Mouse (Mus musculus): ENCODE results near the gene Fam163b. TPM values are rescaled to one million over a fixed set of nuclear protein-coding genes. Genes with fewer than 3 reads are reported as not detected.

Fam163b gene
- polyA plus RNA-seq, 1 experiment from 2014 or later = 10.1 TPM

DNA sequence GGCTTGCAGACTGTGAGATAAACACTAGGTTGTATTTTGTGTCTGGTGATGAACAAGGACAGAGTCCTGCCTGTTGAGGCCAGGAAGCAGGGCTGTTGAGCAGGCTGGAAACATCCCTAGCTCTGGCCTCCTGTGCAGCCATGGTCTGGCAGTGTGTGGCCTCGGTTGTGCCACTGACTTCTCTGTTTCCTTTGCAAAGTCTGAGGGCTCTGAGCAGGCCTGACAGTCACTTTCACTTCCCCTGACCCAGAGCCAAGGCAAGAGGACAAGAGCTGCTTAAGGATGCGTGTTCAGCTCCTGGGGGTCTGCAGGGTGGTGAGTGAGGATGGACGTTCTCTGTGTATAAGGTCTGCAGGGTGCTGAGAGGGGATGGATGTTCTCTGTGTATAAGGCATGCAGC is 13.3 kb downstream of the Fam163b start:
- H3K27me3 ChIP-seq (replicated peaks) = no peaks in the 10 kb centered on the region
- ATAC-seq (ENCODE audit: low FRiP score) = no peak
- no peak overlapping the region for H3K27ac ChIP-seq (replicated peaks)
- H3K36me3 ChIP-seq = no peaks in the 10 kb centered on the region
- no peaks in the 10 kb centered on the region for H3K4me1 ChIP-seq
- no peaks in the 10 kb centered on the region for H3K9me3 ChIP-seq (replicated peaks)
- 66% methylated on average over 3 of the region's 3 CpGs for WGBS
- H3K4me2 ChIP-seq = no peak overlapping the region
- H3K9ac ChIP-seq (replicated peaks) = no peak overlapping the region
- H3K4me3 ChIP-seq (replicated peaks) = no peak overlapping the region

DNA sequence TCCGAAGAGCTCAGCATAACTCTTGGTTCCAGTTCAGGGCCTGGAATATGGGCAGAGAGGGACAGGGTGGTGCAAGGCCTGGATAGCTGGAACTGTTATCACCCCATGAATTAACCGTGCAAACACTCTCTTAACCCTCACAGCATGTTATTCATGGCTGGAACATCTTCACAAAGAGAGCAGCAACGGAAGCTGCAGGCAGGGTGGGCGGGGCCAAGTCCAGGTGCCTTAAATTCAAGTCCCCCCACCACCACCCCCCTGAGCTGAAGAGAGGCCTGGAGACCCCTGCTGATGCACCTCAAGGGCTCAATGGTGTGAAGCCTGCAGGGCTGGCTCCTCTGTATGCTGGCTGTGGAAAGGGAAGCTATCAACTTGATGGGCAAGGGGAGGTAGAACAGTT is 15.8 kb downstream of the Fam163b start:
- no peak overlapping the region for H3K4me3 ChIP-seq (replicated peaks)
- ATAC-seq (ENCODE audit: low FRiP score) = no peak
- H3K9ac ChIP-seq (replicated peaks) = no peak overlapping the region
- 55% methylated on average over 4 of the region's 4 CpGs for WGBS
- H3K4me1 ChIP-seq = peaks cover 18% of the 10 kb centered on the region
- no peak overlapping the region for H3K4me2 ChIP-seq
- H3K27ac ChIP-seq (replicated peaks) = no peak overlapping the region
- no peaks in the 10 kb centered on the region for H3K36me3 ChIP-seq
- 0 out of 2 replicates have a peak, but pooled peaks cover 2% of the 10 kb centered on the region for H3K27me3 ChIP-seq (replicated peaks)
- H3K9me3 ChIP-seq (replicated peaks) = no peaks in the 10 kb centered on the region

DNA sequence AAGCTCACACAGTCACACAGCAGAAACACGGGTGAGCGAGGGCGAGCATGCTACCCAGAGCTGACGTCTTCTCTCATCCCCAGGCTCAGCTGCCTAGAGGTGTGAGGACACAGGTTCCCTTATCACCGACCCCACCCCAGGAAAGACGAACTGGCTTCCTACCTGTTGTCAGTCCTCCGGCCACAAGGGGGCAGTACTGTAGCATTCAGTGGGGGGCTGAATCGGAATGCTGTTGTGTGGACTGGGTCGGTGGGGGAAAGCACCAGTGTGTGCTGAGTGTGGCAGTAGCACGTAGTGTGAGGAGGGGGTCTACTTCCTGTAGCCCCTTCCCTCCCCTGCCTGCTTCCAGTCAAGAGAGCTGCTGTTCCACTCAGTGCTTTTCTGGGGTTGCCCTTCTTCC is 16.3 kb downstream of the Fam163b start:
- no peak overlapping the region for H3K4me2 ChIP-seq
- H3K4me3 ChIP-seq (replicated peaks) = no peak overlapping the region
- no peak overlapping the region for H3K27ac ChIP-seq (replicated peaks)
- H3K36me3 ChIP-seq = no peaks in the 10 kb centered on the region
- peaks cover 23% of the 10 kb centered on the region for H3K4me1 ChIP-seq
- 49% methylated on average over 10 of the region's 10 CpGs for WGBS
- no peak overlapping the region for H3K9ac ChIP-seq (replicated peaks)
- H3K27me3 ChIP-seq (replicated peaks) = 0 out of 2 replicates have a peak, but pooled peaks cover 2% of the 10 kb centered on the region
- no peak for ATAC-seq (ENCODE audit: low FRiP score)
- no peaks in the 10 kb centered on the region for H3K9me3 ChIP-seq (replicated peaks)

DNA sequence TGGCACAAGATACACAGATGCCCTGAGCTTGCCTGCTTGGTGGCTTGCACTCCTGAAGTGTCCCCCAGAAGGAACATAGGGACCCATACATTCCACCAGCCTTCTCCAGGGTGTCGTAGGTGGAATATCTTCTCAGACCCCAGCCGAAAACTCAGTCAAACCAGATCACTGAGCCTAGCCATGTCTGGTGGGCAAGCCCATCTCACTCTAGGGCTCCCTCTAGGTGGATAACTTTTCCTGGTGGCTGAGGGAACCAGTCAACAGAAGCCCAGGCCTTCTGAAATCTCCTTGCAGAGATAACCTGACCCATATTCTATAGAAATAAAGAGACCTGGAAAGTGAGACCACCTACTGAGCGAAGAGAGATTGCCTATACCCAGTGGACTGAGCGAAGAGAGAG is 19.2 kb downstream of the Fam163b start:
- ATAC-seq (ENCODE audit: low FRiP score) = no peak
- no peaks in the 10 kb centered on the region for H3K9me3 ChIP-seq (replicated peaks)
- 91% methylated on average over 4 of the region's 4 CpGs for WGBS
- H3K4me2 ChIP-seq = no peak overlapping the region
- H3K27ac ChIP-seq (replicated peaks) = no peak overlapping the region
- peaks cover 41% of the 10 kb centered on the region for H3K4me1 ChIP-seq
- no peak overlapping the region for H3K4me3 ChIP-seq (replicated peaks)
- no peaks in the 10 kb centered on the region for H3K36me3 ChIP-seq
- H3K27me3 ChIP-seq (replicated peaks) = 0 out of 2 replicates have a peak, but pooled peaks cover 2% of the 10 kb centered on the region
- H3K9ac ChIP-seq (replicated peaks) = no peak overlapping the region

DNA sequence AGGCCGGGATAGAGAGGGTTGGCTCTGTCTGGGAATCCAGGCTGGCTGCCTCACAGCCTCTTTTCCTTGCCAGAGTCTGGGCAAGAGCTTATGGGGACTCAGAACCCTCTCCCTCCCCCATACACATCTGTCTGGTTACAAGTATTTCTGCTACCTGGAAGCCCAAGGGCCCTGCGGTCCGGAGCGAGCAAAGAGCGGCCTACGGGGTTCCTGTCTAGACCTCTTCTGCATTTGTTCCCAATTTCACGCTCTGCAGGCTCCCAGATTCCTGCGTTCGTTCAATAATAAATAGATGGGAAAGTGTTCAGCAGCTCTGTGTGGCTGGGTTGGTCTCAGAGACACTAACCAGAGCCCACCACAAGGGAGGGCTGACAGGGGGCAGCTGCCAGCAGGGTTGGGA is 19.7 kb downstream of the Fam163b start:
- Histone ChIP-seq H3K9ac (replicated peaks) (no peak overlapping the region), H3K4me1 (peaks cover 41% of the 10 kb centered on the region), H3K4me2 (no peak overlapping the region), H3K36me3 (no peaks in the 10 kb centered on the region), H3K27me3 (replicated peaks) (0 out of 2 replicates have a peak, but pooled peaks cover 2% of the 10 kb centered on the region), H3K4me3 (replicated peaks) (no peak overlapping the region), H3K27ac (replicated peaks) (0 out of 2 replicates have a peak overlapping the region, but pooled peaks have one; percentile 15), H3K9me3 (replicated peaks) (no peaks in the 10 kb centered on the region)
- 15% methylated on average over 9 of the region's 9 CpGs for WGBS
- ATAC-seq (ENCODE audit: low FRiP score) = no peak

DNA sequence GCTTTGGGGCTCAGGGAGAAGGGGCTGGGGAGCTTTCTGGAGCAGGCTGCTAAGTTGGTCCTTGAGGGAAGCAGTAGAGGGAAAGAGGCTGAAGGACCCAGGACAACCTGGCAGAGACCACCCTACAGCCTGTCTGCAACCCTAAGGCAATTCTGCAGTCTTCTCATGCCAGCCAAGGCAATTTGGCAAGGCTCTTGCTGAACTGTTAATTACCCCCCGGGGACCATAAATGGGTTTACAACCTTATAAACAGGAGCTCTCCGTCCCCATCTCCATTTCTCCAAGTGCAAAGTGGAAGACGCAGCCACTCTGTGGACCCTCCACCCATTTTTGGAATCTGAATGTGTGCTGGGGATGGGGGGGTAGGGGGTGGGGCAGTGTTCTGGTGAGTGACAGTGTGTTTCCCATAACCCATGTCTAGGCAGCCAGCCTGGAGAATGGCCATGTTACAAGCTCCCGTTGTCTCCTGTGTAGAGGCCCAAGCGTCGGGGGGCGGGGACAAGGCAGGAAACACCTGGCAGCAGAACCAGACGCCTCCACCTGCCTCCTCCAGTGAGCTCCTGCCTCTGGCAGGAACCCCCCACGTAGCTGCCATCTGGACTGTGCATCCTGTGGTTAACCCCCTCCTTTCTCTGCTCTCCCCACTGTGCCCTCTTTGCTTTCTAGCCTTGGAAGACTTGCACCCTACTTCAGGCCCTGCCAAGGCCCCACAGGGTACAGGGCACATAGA is 20.5 kb downstream of the Fam163b start:
- ATAC-seq (ENCODE audit: low FRiP score) = peak; percentile 42; the same call in 1 of the 2 replicates
- no peak overlapping the region for H3K4me3 ChIP-seq (replicated peaks)
- 8% methylated on average over 9 of the region's 9 CpGs for WGBS
- no peaks in the 10 kb centered on the region for H3K36me3 ChIP-seq
- no peak overlapping the region for H3K9ac ChIP-seq (replicated peaks)
- peak overlapping the region; percentile 28 for H3K27ac ChIP-seq (replicated peaks)
- no peak overlapping the region for H3K4me2 ChIP-seq
- H3K9me3 ChIP-seq (replicated peaks) = no peaks in the 10 kb centered on the region
- H3K4me1 ChIP-seq = peaks cover 41% of the 10 kb centered on the region
- H3K27me3 ChIP-seq (replicated peaks) = 0 out of 2 replicates have a peak, but pooled peaks cover 2% of the 10 kb centered on the region

DNA sequence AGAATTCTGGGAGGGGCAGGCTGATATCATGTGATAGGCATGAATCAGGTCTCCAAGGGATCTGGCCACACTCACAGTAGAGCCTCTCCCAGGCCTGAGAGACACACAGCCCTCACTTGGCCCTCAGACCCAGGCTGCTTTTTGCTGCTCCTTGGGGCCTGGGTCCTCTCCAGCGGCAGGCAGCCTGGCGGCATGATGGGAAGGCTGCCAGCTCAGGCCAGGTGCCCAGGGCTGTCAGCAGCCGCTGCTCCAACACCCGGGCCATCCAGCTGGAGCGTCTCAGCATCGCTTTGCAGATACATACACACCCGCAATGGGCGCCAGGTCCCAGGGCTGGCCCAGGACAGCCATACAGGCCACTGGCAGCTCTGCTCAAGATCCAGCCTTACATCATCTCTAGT is 22.1 kb downstream of the Fam163b start:
- H3K9ac ChIP-seq (replicated peaks) = no peak overlapping the region
- no peak for ATAC-seq (ENCODE audit: low FRiP score)
- no peaks in the 10 kb centered on the region for H3K9me3 ChIP-seq (replicated peaks)
- 0 out of 2 replicates have a peak, but pooled peaks cover 2% of the 10 kb centered on the region for H3K27me3 ChIP-seq (replicated peaks)
- H3K4me3 ChIP-seq (replicated peaks) = no peak overlapping the region
- H3K27ac ChIP-seq (replicated peaks) = no peak overlapping the region
- H3K4me1 ChIP-seq = peaks cover 41% of the 10 kb centered on the region
- 56% methylated on average over 8 of the region's 8 CpGs for WGBS
- H3K4me2 ChIP-seq = no peak overlapping the region
- H3K36me3 ChIP-seq = no peaks in the 10 kb centered on the region

DNA sequence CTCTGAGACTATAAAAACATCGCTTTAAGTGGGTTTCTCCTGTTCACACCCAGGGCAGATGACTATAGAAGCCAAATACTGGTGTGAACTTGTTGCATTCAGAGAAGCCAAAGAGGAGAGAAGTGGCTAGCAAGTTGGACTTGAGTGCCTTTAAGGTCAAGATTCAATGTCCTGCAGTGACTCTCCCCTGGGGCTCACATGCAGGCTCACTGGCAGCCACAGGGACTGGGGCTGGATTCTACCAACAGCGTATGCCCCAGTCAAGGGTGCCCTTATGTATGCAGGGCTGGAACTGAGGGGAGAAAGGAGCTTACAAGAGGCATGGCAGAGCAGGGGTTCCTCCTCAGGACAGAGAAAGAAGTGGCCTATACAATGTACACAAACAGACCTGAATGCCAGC is 22.5 kb downstream of the Fam163b start:
- no peaks in the 10 kb centered on the region for H3K9me3 ChIP-seq (replicated peaks)
- H3K4me3 ChIP-seq (replicated peaks) = no peak overlapping the region
- H3K9ac ChIP-seq (replicated peaks) = no peak overlapping the region
- H3K27ac ChIP-seq (replicated peaks) = no peak overlapping the region
- no peak for ATAC-seq (ENCODE audit: low FRiP score)
- no peaks in the 10 kb centered on the region for H3K36me3 ChIP-seq
- 83% methylated on average over 2 of the region's 2 CpGs for WGBS
- H3K27me3 ChIP-seq (replicated peaks) = 0 out of 2 replicates have a peak, but pooled peaks cover 2% of the 10 kb centered on the region
- H3K4me2 ChIP-seq = no peak overlapping the region
- H3K4me1 ChIP-seq = peaks cover 41% of the 10 kb centered on the region

DNA sequence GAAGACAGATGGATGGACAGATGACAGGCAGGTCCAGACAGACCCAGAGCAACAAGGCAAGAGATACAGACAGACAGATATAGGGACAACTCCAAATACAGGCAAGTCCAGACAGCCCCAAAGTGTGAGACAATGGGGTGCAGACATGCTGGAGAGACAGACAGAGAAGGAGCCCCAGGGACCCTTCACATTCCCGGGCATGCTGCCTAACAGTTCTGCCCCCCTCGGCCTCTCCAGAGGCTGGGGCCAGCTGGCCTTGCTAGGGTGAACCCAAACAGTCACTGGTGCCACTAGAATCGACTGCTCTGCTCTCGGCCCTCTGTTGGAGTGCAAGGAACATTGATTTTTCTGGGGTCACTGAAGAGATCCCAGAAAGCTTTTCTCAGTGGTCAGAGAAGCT is 23.8 kb downstream of the Fam163b start:
- no peak overlapping the region for H3K27ac ChIP-seq (replicated peaks)
- no peaks in the 10 kb centered on the region for H3K9me3 ChIP-seq (replicated peaks)
- peaks cover 41% of the 10 kb centered on the region for H3K4me1 ChIP-seq
- no peak overlapping the region for H3K9ac ChIP-seq (replicated peaks)
- H3K27me3 ChIP-seq (replicated peaks) = no peaks in the 10 kb centered on the region
- ATAC-seq (ENCODE audit: low FRiP score) = no peak
- H3K4me3 ChIP-seq (replicated peaks) = no peak overlapping the region
- 50% methylated on average over 4 of the region's 4 CpGs for WGBS
- no peaks in the 10 kb centered on the region for H3K36me3 ChIP-seq
- H3K4me2 ChIP-seq = no peak overlapping the region

DNA sequence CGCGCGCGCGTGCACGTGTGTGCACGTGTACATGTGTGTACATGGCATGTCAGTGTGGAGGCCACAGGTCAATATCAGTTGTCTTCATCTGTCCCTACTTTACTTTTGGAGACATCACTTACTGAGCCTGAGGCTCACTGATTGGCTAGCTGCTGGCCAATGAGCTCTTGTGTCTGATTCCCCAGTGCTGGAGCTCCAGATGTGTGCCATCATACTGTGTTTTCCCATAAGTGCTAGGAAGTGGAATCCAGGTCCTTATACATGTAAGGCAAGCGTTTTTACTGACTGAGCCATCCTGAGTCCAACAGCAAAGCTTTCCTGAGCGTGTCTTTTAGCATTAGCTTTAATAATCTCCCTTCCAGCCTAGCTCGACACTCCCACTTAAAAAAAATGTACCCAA is 28.1 kb downstream of the Fam163b start:
- Histone ChIP-seq H3K27ac (replicated peaks) (no peak overlapping the region), H3K9ac (replicated peaks) (no peak overlapping the region), H3K36me3 (no peaks in the 10 kb centered on the region), H3K4me1 (peaks cover 5% of the 10 kb centered on the region; the same call in 1 of the 2 replicates), H3K9me3 (replicated peaks) (no peaks in the 10 kb centered on the region), H3K27me3 (replicated peaks) (no peaks in the 10 kb centered on the region), H3K4me2 (no peak overlapping the region), H3K4me3 (replicated peaks) (no peak overlapping the region)
- no peak for ATAC-seq (ENCODE audit: low FRiP score)
- 92% methylated on average over 10 of the region's 10 CpGs for WGBS

DNA sequence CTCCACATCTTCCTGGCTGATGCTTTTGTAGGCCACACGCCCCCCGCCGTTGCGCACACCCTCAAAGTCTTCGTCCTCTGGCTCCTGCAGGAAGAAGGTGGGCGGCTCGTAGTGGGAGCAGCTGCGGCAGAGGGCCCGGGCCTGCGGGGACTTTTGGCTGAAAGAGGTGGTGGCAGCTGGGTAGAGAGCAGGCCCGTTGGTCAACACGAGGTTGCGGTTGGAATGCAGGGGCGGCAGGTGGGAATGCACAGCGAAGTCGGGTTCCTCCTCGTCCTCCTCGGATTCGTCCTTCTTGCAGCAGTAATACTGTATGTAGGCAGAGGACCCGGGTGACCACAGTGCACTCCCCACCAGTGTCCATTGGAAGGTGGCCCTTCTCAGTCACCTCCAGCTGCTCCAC is 29.7 kb downstream of the Fam163b start:
- Histone ChIP-seq H3K4me2 (no peak overlapping the region), H3K36me3 (no peaks in the 10 kb centered on the region), H3K4me3 (replicated peaks) (no peak overlapping the region), H3K27me3 (replicated peaks) (no peaks in the 10 kb centered on the region), H3K4me1 (no peaks in the 10 kb centered on the region), H3K27ac (replicated peaks) (no peak overlapping the region), H3K9ac (replicated peaks) (no peak overlapping the region), H3K9me3 (replicated peaks) (no peaks in the 10 kb centered on the region)
- WGBS = 83% methylated on average over 20 of the region's 20 CpGs
- no peak for ATAC-seq (ENCODE audit: low FRiP score)

DNA sequence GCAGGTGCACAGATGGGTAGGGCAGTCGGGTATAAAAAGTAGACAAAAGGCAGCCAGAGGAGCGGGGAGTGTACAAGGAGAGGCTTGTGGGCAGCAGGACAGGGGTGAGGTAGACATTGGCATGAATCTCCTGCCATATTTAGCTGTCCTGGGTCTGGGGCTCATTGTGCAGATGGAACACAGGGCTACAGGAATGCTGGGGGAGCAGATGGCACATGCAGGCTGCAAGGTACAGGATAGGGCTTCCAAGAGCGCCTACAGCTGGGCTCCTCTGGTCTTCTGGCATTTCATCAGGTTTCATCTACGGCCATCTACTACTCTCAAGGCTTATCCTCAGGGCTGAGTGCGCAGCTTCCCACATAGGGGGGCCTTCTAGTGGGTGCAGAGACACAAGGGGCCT is 33.2 kb downstream of the Fam163b start:
- 72% methylated on average over 5 of the region's 5 CpGs for WGBS
- ATAC-seq (ENCODE audit: low FRiP score) = no peak

More for the DNA sequence above, 33.2 kb downstream of the Fam163b start:
- Histone ChIP-seq H3K27ac (replicated peaks) (no peak overlapping the region), H3K9ac (replicated peaks) (no peak overlapping the region), H3K4me3 (replicated peaks) (no peak overlapping the region), H3K36me3 (no peaks in the 10 kb centered on the region), H3K4me1 (peaks cover 2% of the 10 kb centered on the region), H3K27me3 (replicated peaks) (no peaks in the 10 kb centered on the region), H3K9me3 (replicated peaks) (no peaks in the 10 kb centered on the region), H3K4me2 (no peak overlapping the region)

Data from neural tube, embryonic 15.5 days (tissue).